Mouse (Mus musculus): ENCODE measurements around the gene Klf7. TPM values are rescaled to one million over a fixed set of nuclear protein-coding genes. Genes with fewer than 3 reads are reported as not detected.

Gene Klf7
- polyA plus RNA-seq, 1 experiment, result 4.2 TPM

- H3K36me3 ChIP-seq (ENCODE audit: control insufficient read depth, insufficient read depth), result peaks cover 5% of the 10 kb centered on the region
- no peak overlapping the region for H3ac ChIP-seq (ENCODE audit: control insufficient read depth, insufficient read length, low read depth)
- peaks cover 8% of the 10 kb centered on the region for H3K79me3 ChIP-seq (ENCODE audit: low read depth)
- H3K27me3 ChIP-seq (ENCODE audit: control insufficient read depth, insufficient read depth, insufficient read length), result no peaks in the 10 kb centered on the region
- H3K4me3 ChIP-seq (ENCODE audit: insufficient read depth, poor library complexity, severe bottlenecking), result no peak overlapping the region
- peaks cover 54% of the 10 kb centered on the region for H3K79me2 ChIP-seq (ENCODE audit: control insufficient read depth, insufficient read depth)
- TF ChIP-seq USF1 (IDR thresholded peaks at IDR 0.05; ENCODE audit: low read depth) (no peak), CEBPB (IDR thresholded peaks at IDR 0.05; ENCODE audit: low read depth) (no peak), MYOG (IDR thresholded peaks at IDR 0.05; ENCODE audit: control insufficient read depth, extremely low read depth, insufficient read length) (no peak), MYOD1 (IDR thresholded peaks at IDR 0.05; ENCODE audit: control insufficient read depth, insufficient read length, low read depth) (no peak), FOSL1 (IDR thresholded peaks at IDR 0.05; ENCODE audit: insufficient read depth, low read length, poor library complexity, severe bottlenecking) (no peak), MAX (IDR thresholded peaks at IDR 0.05) (no peak), CTCF (IDR thresholded peaks at IDR 0.05; ENCODE audit: control insufficient read depth, insufficient read depth, insufficient read length) (no peak)
Observed at GRCm38 (mm10) chr1:64046802-64047156, 75.3 kb downstream of the Klf7 start.

GRCm38 (mm10) chr1:64046087-64046801 lies 75.8 kb downstream of the Klf7 start:
- peaks cover 49% of the 10 kb centered on the region for H3K79me2 ChIP-seq (ENCODE audit: control insufficient read depth, insufficient read depth)
- H3K4me3 ChIP-seq (ENCODE audit: insufficient read depth, poor library complexity, severe bottlenecking), result no peak overlapping the region
- H3K27me3 ChIP-seq (ENCODE audit: control insufficient read depth, insufficient read depth, insufficient read length), result no peaks in the 10 kb centered on the region
- peaks cover 10% of the 10 kb centered on the region for H3K36me3 ChIP-seq (ENCODE audit: control insufficient read depth, insufficient read depth)
- H3K79me3 ChIP-seq (ENCODE audit: low read depth), result peaks cover 6% of the 10 kb centered on the region
- H3ac ChIP-seq (ENCODE audit: control insufficient read depth, insufficient read length, low read depth), result no peak overlapping the region
- TF ChIP-seq MYOG (IDR thresholded peaks at IDR 0.05; ENCODE audit: control insufficient read depth, extremely low read depth, insufficient read length), result no peak
- TF ChIP-seq FOSL1 (IDR thresholded peaks at IDR 0.05; ENCODE audit: insufficient read depth, low read length, poor library complexity, severe bottlenecking), result no peak
- no peak for TF ChIP-seq MAX (IDR thresholded peaks at IDR 0.05)
- no peak for TF ChIP-seq CEBPB (IDR thresholded peaks at IDR 0.05; ENCODE audit: low read depth)
- no peak for TF ChIP-seq MYOD1 (IDR thresholded peaks at IDR 0.05; ENCODE audit: control insufficient read depth, insufficient read length, low read depth)
- no peak for TF ChIP-seq CTCF (IDR thresholded peaks at IDR 0.05; ENCODE audit: control insufficient read depth, insufficient read depth, insufficient read length)

DNA sequence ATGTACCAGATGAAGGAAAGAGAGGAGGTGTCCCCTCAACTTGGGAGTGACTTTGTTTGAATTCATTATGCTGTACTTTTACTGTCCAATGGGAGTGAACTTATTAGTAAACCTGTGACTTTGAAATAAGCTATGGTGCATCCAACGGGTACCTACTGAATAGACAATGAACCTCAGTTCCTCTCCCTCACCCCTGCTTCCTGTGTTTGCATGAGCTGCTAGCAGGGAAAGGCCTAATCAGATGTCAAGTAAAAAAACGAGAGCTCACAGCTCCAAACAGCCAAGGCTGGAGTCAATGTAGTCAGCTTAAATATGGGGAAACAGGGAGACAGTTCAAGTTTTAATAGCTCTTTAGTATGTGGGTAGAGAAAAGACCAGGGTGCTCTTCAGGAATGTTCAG lies 77.5 kb downstream of the Klf7 start:
- no peak overlapping the region for H3ac ChIP-seq (ENCODE audit: control insufficient read depth, insufficient read length, low read depth)
- peaks cover 6% of the 10 kb centered on the region for H3K79me3 ChIP-seq (ENCODE audit: low read depth)
- no peak overlapping the region for H3K4me3 ChIP-seq (ENCODE audit: insufficient read depth, poor library complexity, severe bottlenecking)
- TF ChIP-seq USF1 (IDR thresholded peaks at IDR 0.05; ENCODE audit: low read depth) (no peak), MYOD1 (IDR thresholded peaks at IDR 0.05; ENCODE audit: control insufficient read depth, insufficient read length, low read depth) (no peak), MAX (IDR thresholded peaks at IDR 0.05) (no peak), CTCF (IDR thresholded peaks at IDR 0.05; ENCODE audit: control insufficient read depth, insufficient read depth, insufficient read length) (no peak), MYOG (IDR thresholded peaks at IDR 0.05; ENCODE audit: control insufficient read depth, extremely low read depth, insufficient read length) (no peak), FOSL1 (IDR thresholded peaks at IDR 0.05; ENCODE audit: insufficient read depth, low read length, poor library complexity, severe bottlenecking) (no peak), CEBPB (IDR thresholded peaks at IDR 0.05; ENCODE audit: low read depth) (no peak)
- peaks cover 25% of the 10 kb centered on the region for H3K36me3 ChIP-seq (ENCODE audit: control insufficient read depth, insufficient read depth)
- H3K79me2 ChIP-seq (ENCODE audit: control insufficient read depth, insufficient read depth), result peaks cover 41% of the 10 kb centered on the region
- no peaks in the 10 kb centered on the region for H3K27me3 ChIP-seq (ENCODE audit: control insufficient read depth, insufficient read depth, insufficient read length)

- peaks cover 3% of the 10 kb centered on the region for H3K79me3 ChIP-seq (ENCODE audit: low read depth)
- peaks cover 35% of the 10 kb centered on the region for H3K36me3 ChIP-seq (ENCODE audit: control insufficient read depth, insufficient read depth)
- H3ac ChIP-seq (ENCODE audit: control insufficient read depth, insufficient read length, low read depth), result no peak overlapping the region
- TF ChIP-seq MYOG (IDR thresholded peaks at IDR 0.05; ENCODE audit: control insufficient read depth, extremely low read depth, insufficient read length) (no peak), CTCF (IDR thresholded peaks at IDR 0.05; ENCODE audit: control insufficient read depth, insufficient read depth, insufficient read length) (no peak), CEBPB (IDR thresholded peaks at IDR 0.05; ENCODE audit: low read depth) (no peak), MYOD1 (IDR thresholded peaks at IDR 0.05; ENCODE audit: control insufficient read depth, insufficient read length, low read depth) (no peak), FOSL1 (IDR thresholded peaks at IDR 0.05; ENCODE audit: insufficient read depth, low read length, poor library complexity, severe bottlenecking) (no peak), USF1 (IDR thresholded peaks at IDR 0.05; ENCODE audit: low read depth) (no peak), MAX (IDR thresholded peaks at IDR 0.05) (no peak)
- peaks cover 31% of the 10 kb centered on the region for H3K79me2 ChIP-seq (ENCODE audit: control insufficient read depth, insufficient read depth)
- H3K4me3 ChIP-seq (ENCODE audit: insufficient read depth, poor library complexity, severe bottlenecking), result no peak overlapping the region
- no peaks in the 10 kb centered on the region for H3K27me3 ChIP-seq (ENCODE audit: control insufficient read depth, insufficient read depth, insufficient read length)
Observed at GRCm38 (mm10) chr1:64040831-64041383, 81.2 kb downstream of the Klf7 start.

DNA sequence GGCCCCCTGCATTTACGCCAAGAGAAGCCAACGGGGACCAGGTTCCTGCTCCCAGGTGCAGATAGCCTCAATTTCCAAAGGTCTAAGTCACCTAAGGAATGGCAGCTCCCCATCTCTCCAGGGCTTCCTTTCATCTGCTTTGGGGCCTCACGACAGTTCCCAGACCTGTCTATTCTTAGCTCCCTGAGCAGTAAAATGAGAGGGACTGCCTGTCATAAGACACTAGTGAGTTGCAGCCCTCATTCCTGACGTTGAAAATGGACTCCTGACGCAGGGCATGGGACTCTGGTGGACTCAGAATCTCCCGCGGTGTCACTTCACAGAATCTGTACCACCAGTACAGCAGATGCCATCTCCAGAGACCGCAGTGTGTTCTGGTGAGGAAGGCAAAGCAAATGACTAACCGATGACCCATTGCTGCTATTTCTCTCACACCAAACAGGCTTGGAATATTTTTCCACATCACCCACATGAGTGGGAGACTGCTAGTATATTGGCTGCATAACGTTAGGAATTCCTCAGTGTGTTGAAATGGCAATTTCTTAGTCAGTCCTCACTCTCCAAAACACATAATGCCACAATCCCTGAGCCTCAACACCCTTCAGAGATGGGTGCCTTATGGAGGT lies 81.9 kb downstream of the Klf7 start:
- peaks cover 42% of the 10 kb centered on the region for H3K36me3 ChIP-seq (ENCODE audit: control insufficient read depth, insufficient read depth)
- peaks cover 24% of the 10 kb centered on the region for H3K79me2 ChIP-seq (ENCODE audit: control insufficient read depth, insufficient read depth)
- peaks cover 3% of the 10 kb centered on the region for H3K79me3 ChIP-seq (ENCODE audit: low read depth)
- TF ChIP-seq MAX (IDR thresholded peaks at IDR 0.05), result no peak
- TF ChIP-seq CEBPB (IDR thresholded peaks at IDR 0.05; ENCODE audit: low read depth), result no peak
- TF ChIP-seq MYOG (IDR thresholded peaks at IDR 0.05; ENCODE audit: control insufficient read depth, extremely low read depth, insufficient read length), result no peak
- TF ChIP-seq MYOD1 (IDR thresholded peaks at IDR 0.05; ENCODE audit: control insufficient read depth, insufficient read length, low read depth), result no peak
- H3ac ChIP-seq (ENCODE audit: control insufficient read depth, insufficient read length, low read depth), result no peak overlapping the region
- H3K27me3 ChIP-seq (ENCODE audit: control insufficient read depth, insufficient read depth, insufficient read length), result no peaks in the 10 kb centered on the region
- H3K4me3 ChIP-seq (ENCODE audit: insufficient read depth, poor library complexity, severe bottlenecking), result no peak overlapping the region

Data from C2C12 (cell line).